Mouse (Mus musculus) E14TG2a.4 (cell line): ENCODE measurements around the gene Dnal4.

Experiments used
- H3K27me3 ChIP-seq: 2 replicates; pipeline ENCODE4 v1.6.1; 2014; ENCODE audit warnings: low read length, control low read depth; ENCODE audit not compliant: insufficient read depth
- H3K36me3 ChIP-seq: 2 replicates; pipeline ENCODE4 v1.6.1; 2014; ENCODE audit warnings: low read length, control low read depth; ENCODE audit not compliant: insufficient read depth
- H3K4me1 ChIP-seq: replicated peaks from 2 replicates; pipeline ENCODE4 v1.6.1; 2014; ENCODE audit warnings: low read depth, low read length, control low read depth
- H3K4me3 ChIP-seq: replicated peaks from 2 replicates; pipeline ENCODE4 v1.5.1; 2014; ENCODE audit warnings: mild to moderate bottlenecking, low read length
- H3K9me3 ChIP-seq: 2 replicates; pipeline ENCODE4 v1.6.1; 2014; ENCODE audit warnings: low read length, control low read depth
- CTCF ChIP-seq: conservative IDR thresholded peaks from 2 replicates; pipeline ENCODE4 v1.5.1; 2014; ENCODE audit warnings: low read length
- NANOG ChIP-seq: IDR thresholded peaks from 2 replicates; pipeline ENCODE4 v1.6.1; 2014; ENCODE audit warnings: borderline replicate concordance, low read length, mixed read lengths
- POU5F1 ChIP-seq: IDR thresholded peaks from 2 replicates; pipeline ENCODE4 v1.6.1; 2014; ENCODE audit warnings: low read length, borderline replicate concordance

Dnal4 gene

GRCm38 (mm10) chr15:79763001-79763400 lies 14.6 kb downstream of the Dnal4 start:
- peaks cover 38% of the 10 kb centered on the region for H3K4me1 ChIP-seq
- H3K27me3 ChIP-seq = no peaks in the 10 kb centered on the region
- H3K4me3 ChIP-seq = no peak overlapping the region
- H3K36me3 ChIP-seq = peaks cover 43% of the 10 kb centered on the region
- H3K9me3 ChIP-seq = no peaks in the 10 kb centered on the region
- no peak for TF ChIP-seq NANOG
- no peak for TF ChIP-seq CTCF
- no peak for TF ChIP-seq POU5F1

- Histone ChIP-seq H3K9me3 (no peaks in the 10 kb centered on the region), H3K4me3 (no peak overlapping the region), H3K36me3 (peaks cover 43% of the 10 kb centered on the region), H3K4me1 (peaks cover 25% of the 10 kb centered on the region), H3K27me3 (no peaks in the 10 kb centered on the region)
- no peak for TF ChIP-seq NANOG
- TF ChIP-seq CTCF = no peak
Measured at GRCm38 (mm10) chr15:79760956-79761355, 16.7 kb downstream of the Dnal4 start.

- Histone ChIP-seq H3K4me3 (no peak overlapping the region), H3K4me1 (peaks cover 24% of the 10 kb centered on the region), H3K9me3 (no peaks in the 10 kb centered on the region), H3K36me3 (peaks cover 9% of the 10 kb centered on the region), H3K27me3 (no peaks in the 10 kb centered on the region; the same call in 1 of the 2 replicates)
- TF ChIP-seq POU5F1 = no peak
- no peak for TF ChIP-seq CTCF
- no peak for TF ChIP-seq NANOG
Measured at GRCm38 (mm10) chr15:79757118-79757517, 20.5 kb downstream of the Dnal4 start.

- Histone ChIP-seq H3K36me3 (peaks cover 2% of the 10 kb centered on the region; the same call in 1 of the 2 replicates), H3K27me3 (no peaks in the 10 kb centered on the region; the same call in 1 of the 2 replicates)
Measured at GRCm38 (mm10) chr15:79755977-79756625, 21.5 kb downstream of the Dnal4 start.

GRCm38 (mm10) chr15:79755176-79755575 lies 22.5 kb downstream of the Dnal4 start:
- no peaks in the 10 kb centered on the region for H3K36me3 ChIP-seq
- no peaks in the 10 kb centered on the region for H3K9me3 ChIP-seq
- no peak overlapping the region for H3K4me3 ChIP-seq
- TF ChIP-seq NANOG = no peak
- H3K4me1 ChIP-seq = peaks cover 27% of the 10 kb centered on the region
- no peaks in the 10 kb centered on the region; the same call in 1 of the 2 replicates for H3K27me3 ChIP-seq

More at GRCm38 (mm10) chr15:79755977-79756625, 21.5 kb downstream of the Dnal4 start:
- Histone ChIP-seq H3K4me1 (peaks cover 25% of the 10 kb centered on the region), H3K4me3 (no peak overlapping the region), H3K9me3 (no peaks in the 10 kb centered on the region)
- TF ChIP-seq NANOG (no peak), POU5F1 (no peak)

GRCm38 (mm10) chr15:79753873-79754272 lies 23.8 kb downstream of the Dnal4 start:
- Histone ChIP-seq H3K9me3 (no peaks in the 10 kb centered on the region), H3K4me1 (peaks cover 38% of the 10 kb centered on the region), H3K36me3 (no peaks in the 10 kb centered on the region), H3K27me3 (no peaks in the 10 kb centered on the region; the same call in 1 of the 2 replicates), H3K4me3 (no peak overlapping the region)
- TF ChIP-seq POU5F1 (no peak), NANOG (no peak), CTCF (no peak)

GRCm38 (mm10) chr15:79753420-79753752 lies 24.3 kb downstream of the Dnal4 start:
- no peaks in the 10 kb centered on the region; the same call in 1 of the 2 replicates for H3K27me3 ChIP-seq
- no peaks in the 10 kb centered on the region for H3K36me3 ChIP-seq
- no peaks in the 10 kb centered on the region for H3K9me3 ChIP-seq
- peaks cover 42% of the 10 kb centered on the region for H3K4me1 ChIP-seq
- no peak for TF ChIP-seq POU5F1
- no peak for TF ChIP-seq CTCF
- TF ChIP-seq NANOG = no peak
- H3K4me3 ChIP-seq = no peak overlapping the region

- Histone ChIP-seq H3K36me3 (no peaks in the 10 kb centered on the region), H3K4me1 (peaks cover 46% of the 10 kb centered on the region), H3K27me3 (no peaks in the 10 kb centered on the region; the same call in 1 of the 2 replicates), H3K4me3 (peak overlapping the region; percentile 66; the same call in 1 of the 2 replicates), H3K9me3 (no peaks in the 10 kb centered on the region)
- TF ChIP-seq CTCF (peak; percentile 97), NANOG (no peak), POU5F1 (no peak)
Measured at GRCm38 (mm10) chr15:79752742-79753419, 24.8 kb downstream of the Dnal4 start.

GRCm38 (mm10) chr15:79751772-79752171 lies 25.9 kb downstream of the Dnal4 start:
- Histone ChIP-seq H3K27me3 (no peaks in the 10 kb centered on the region; the same call in 1 of the 2 replicates), H3K4me1 (peaks cover 56% of the 10 kb centered on the region), H3K36me3 (no peaks in the 10 kb centered on the region), H3K4me3 (peak overlapping the region; percentile 66), H3K9me3 (no peaks in the 10 kb centered on the region)
- TF ChIP-seq CTCF (no peak), POU5F1 (no peak), NANOG (no peak)
